Mouse (Mus musculus) retina, adult 2 months (tissue): ENCODE data around the gene Ankrd61.

Experiments used
- DNase-seq: peaks from one replicate; pipeline ENCODE4 v3.0.0-alpha.2; 2012; ENCODE audit warnings: low read depth, low spot score

Ankrd61 gene

GRCm38 (mm10) chr5:143893396-143893795 is 4.1 kb downstream of the Ankrd61 start:
- no peak for DNase-seq

GRCm38 (mm10) chr5:143892255-143892886 is 5.1 kb downstream of the Ankrd61 start:
- no peak for DNase-seq

GRCm38 (mm10) chr5:143890741-143891140 is 6.7 kb downstream of the Ankrd61 start:
- DNase-seq: no peak

- no peak for DNase-seq
These were observed 12.2 kb downstream of the Ankrd61 start for GRCm38 (mm10) chr5:143885274-143885673.

GRCm38 (mm10) chr5:143874571-143874970 is 22.9 kb downstream of the Ankrd61 start:
- no peak for DNase-seq

GRCm38 (mm10) chr5:143871547-143872169 is 25.8 kb downstream of the Ankrd61 start:
- DNase-seq: no peak
